Mouse (Mus musculus) lung, postnatal 0 days (tissue): ENCODE data around the gene Fastkd1.

ENCODE experiments used
- CTCF ChIP-seq: IDR thresholded peaks from 2 replicates; pipeline ENCODE4 v1.5.1; 2016; ENCODE audit warnings: antibody characterized with exemption, mild to moderate bottlenecking
- EP300 ChIP-seq: IDR thresholded peaks from 2 replicates; pipeline ENCODE4 v1.6.1; 2016; ENCODE audit warnings: antibody characterized with exemption, mild to moderate bottlenecking, control low read depth

GRCm38 (mm10) chr2:69659326-69659725, 54.0 kb downstream of the Fastkd1 start:
- TF ChIP-seq CTCF (no peak), EP300 (no peak)
